Mouse (Mus musculus) olfactory bulb, adult 2 months (tissue): ENCODE results near the gene Kat5.

Experiments used
- CTCF ChIP-seq: fragments of 200-500 bp; IDR thresholded peaks from 2 replicates; pipeline ENCODE4 v1.5.1; 2012; ENCODE audit warnings: low read depth, mild to moderate bottlenecking, low read length, moderate library complexity; ENCODE audit not compliant: insufficient read depth
- POLR2A ChIP-seq: fragments of 200-500 bp; IDR thresholded peaks from 2 replicates; pipeline ENCODE4 v1.6.1; 2012; ENCODE audit warnings: mild to moderate bottlenecking, low read depth, low read length, moderate library complexity; ENCODE audit not compliant: insufficient read depth

GRCm38 (mm10) chr19:5646731-5647330 is 36.8 kb upstream of the Kat5 start:
- no peak for TF ChIP-seq POLR2A
- no peak for TF ChIP-seq CTCF
